Mouse (Mus musculus) intestine, embryonic 14.5 days (tissue): ENCODE measurements around the gene Tmem182. TPM values are rescaled to one million over a fixed set of nuclear protein-coding genes. Genes with fewer than 3 reads are reported as not detected.
A peak's percentile ranks its signal among the peaks of the same experiment; 100 is the strongest.

Experiments used
- ATAC-seq: fragments of 200-750 bp; cut with Nextera tagmentation; replicated peaks from 2 replicates; pipeline ENCODE4 v1.8.0; 2017; ENCODE audit warnings: low read depth, moderate number of reproducible peaks, moderate TSS enrichment, moderate library complexity; ENCODE audit not compliant: low FRiP score, low TSS enrichment
- DNase-seq: peaks from one replicate; pipeline ENCODE4 v3.0.0-alpha.2; 2018; ENCODE audit warnings: low spot score
- H3K27ac ChIP-seq: fragments of 300-500 bp; sonication (generic); 2 replicates; pipeline ENCODE4 v1.5.1; 2014; ENCODE audit warnings: low read depth, mild to moderate bottlenecking, control low read depth
- H3K27me3 ChIP-seq: fragments of 300-500 bp; sonication (generic); replicated peaks from 2 replicates; pipeline ENCODE4 v1.6.1; 2014; ENCODE audit warnings: low read length, control low read depth; ENCODE audit not compliant: control insufficient read depth, insufficient read depth
- H3K36me3 ChIP-seq: fragments of 300-500 bp; sonication (generic); 2 replicates; pipeline ENCODE4 v1.6.1; 2014; ENCODE audit warnings: low read length, control low read depth; ENCODE audit not compliant: control insufficient read depth, insufficient read depth
- H3K4me1 ChIP-seq: fragments of 300-500 bp; sonication (generic); replicated peaks from 2 replicates; pipeline ENCODE4 v1.6.1; 2014; ENCODE audit warnings: low read length, control low read depth, mixed read lengths; ENCODE audit not compliant: control insufficient read depth, insufficient read depth
- H3K4me2 ChIP-seq: fragments of 300-500 bp; sonication (generic); 2 replicates; pipeline ENCODE4 v1.6.1; 2014; ENCODE audit warnings: low read length
- H3K4me3 ChIP-seq: fragments of 300-500 bp; sonication (generic); 2 replicates; pipeline ENCODE4 v1.5.1; 2014; ENCODE audit warnings: low read depth, low read length, control low read depth, mixed read lengths
- H3K9ac ChIP-seq: fragments of 300-500 bp; sonication (generic); 2 replicates; pipeline ENCODE4 v1.6.1; 2014; ENCODE audit warnings: mild to moderate bottlenecking, low read length
- H3K9me3 ChIP-seq: fragments of 300-500 bp; sonication (generic); 2 replicates; pipeline ENCODE4 v1.6.1; 2016; ENCODE audit warnings: low read length, control low read depth; ENCODE audit not compliant: control insufficient read depth
- WGBS: fragments of 180-500 bp; shearing (Covaris S2); extraction: QIAGEN DNeasy Blood & Tissue Kit; methylation state at CpG from one replicate; pipeline ENCODE4 v1.1.7; 2014; 5-methylcytosine and 5-hydroxymethylcytosine counted together
- polyA plus RNA-seq: library from polyadenylated mRNA; unstranded; fragments of >200 nt; fragmentation: Nextera tagmentation; extraction: Ambion mirVana; gene quantifications from 2 replicates; pipeline ENCODE4 v1.2.1, GENCODE M21; 2014

Tmem182 gene
- polyA plus RNA-seq, 1 experiment from 2014 or later: 0.19 TPM

DNA sequence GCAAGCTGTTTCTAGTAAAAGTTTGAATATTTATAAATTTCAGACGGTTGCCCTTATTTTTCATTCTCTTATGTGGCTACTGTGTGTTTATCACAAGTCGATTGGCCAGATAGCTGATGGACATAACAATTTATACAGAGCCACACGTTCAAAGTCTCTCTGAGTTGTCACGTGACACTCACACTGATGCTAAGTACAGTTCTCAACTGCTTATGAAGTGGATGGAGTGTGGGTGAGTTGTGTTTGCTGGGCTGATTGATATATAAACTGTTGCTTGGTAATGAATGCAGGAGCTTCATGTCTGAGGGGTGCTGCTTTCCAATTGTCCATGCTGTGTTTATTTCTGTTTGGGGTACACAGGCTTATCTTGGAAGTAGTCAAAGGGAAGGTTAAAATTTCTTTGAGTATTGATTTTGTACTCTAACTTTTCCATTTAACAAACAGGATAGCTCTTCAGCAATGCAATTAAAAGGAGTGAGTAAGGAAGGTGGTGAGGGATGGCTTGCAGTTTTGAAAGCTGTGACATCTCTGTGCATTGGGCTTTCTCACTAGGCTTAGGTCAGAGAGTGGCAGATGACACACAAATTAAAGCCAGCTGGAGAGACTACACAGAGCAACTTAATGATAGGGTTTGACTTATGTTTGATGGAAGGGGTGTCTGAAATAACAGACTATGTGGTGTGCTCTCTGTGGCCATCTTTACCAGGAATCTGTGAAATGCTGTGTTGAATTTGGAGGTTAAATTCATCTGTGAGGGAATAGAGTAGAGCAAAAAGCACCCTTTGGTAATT, 51.6 kb downstream of the Tmem182 start:
- Histone ChIP-seq H3K9me3 (no peaks in the 10 kb centered on the region), H3K4me2 (no peak overlapping the region), H3K4me1 (no peaks in the 10 kb centered on the region), H3K36me3 (no peaks in the 10 kb centered on the region), H3K9ac (no peak overlapping the region), H3K27me3 (no peaks in the 10 kb centered on the region), H3K27ac (no peak overlapping the region), H3K4me3 (no peak overlapping the region)
- ATAC-seq (no peak), DNase-seq (no peak)
- 55% methylated on average over 4 of the region's 4 CpGs for WGBS

GRCm38 (mm10) chr1:40865043-40865442, 59.6 kb downstream of the Tmem182 start:
- Histone ChIP-seq H3K27me3 (no peaks in the 10 kb centered on the region), H3K9ac (no peak overlapping the region)

GRCm38 (mm10) chr1:40867106-40867505, 61.7 kb downstream of the Tmem182 start:
- H3K4me2 ChIP-seq: no peak overlapping the region
- H3K4me3 ChIP-seq: no peak overlapping the region
- ATAC-seq: no peak
- H3K9ac ChIP-seq: no peak overlapping the region
- H3K27ac ChIP-seq: no peak overlapping the region
- no peaks in the 10 kb centered on the region for H3K4me1 ChIP-seq
- no peaks in the 10 kb centered on the region for H3K36me3 ChIP-seq
- no peaks in the 10 kb centered on the region for H3K9me3 ChIP-seq
- WGBS: 81% methylated on average over 3 of the region's 3 CpGs
- no peaks in the 10 kb centered on the region for H3K27me3 ChIP-seq
- DNase-seq: no peak

More at GRCm38 (mm10) chr1:40865043-40865442, 59.6 kb downstream of the Tmem182 start:
- DNase-seq (no peak), ATAC-seq (no peak)
- no peaks in the 10 kb centered on the region for H3K9me3 ChIP-seq
- no peak overlapping the region for H3K27ac ChIP-seq
- 81% methylated on average over 6 of the region's 6 CpGs for WGBS
- H3K4me2 ChIP-seq: no peak overlapping the region
- no peak overlapping the region for H3K4me3 ChIP-seq
- H3K36me3 ChIP-seq: no peaks in the 10 kb centered on the region
- H3K4me1 ChIP-seq: no peaks in the 10 kb centered on the region

- Histone ChIP-seq H3K4me1 (no peaks in the 10 kb centered on the region), H3K36me3 (no peaks in the 10 kb centered on the region), H3K9me3 (no peaks in the 10 kb centered on the region), H3K4me3 (no peak overlapping the region), H3K4me2 (no peak overlapping the region), H3K27ac (no peak overlapping the region), H3K9ac (no peak overlapping the region), H3K27me3 (no peaks in the 10 kb centered on the region)
- 87% methylated on average over 2 of the region's 2 CpGs for WGBS
- DNase-seq (no peak), ATAC-seq (no peak)
Observed at GRCm38 (mm10) chr1:40867651-40868050, 62.2 kb downstream of the Tmem182 start.

DNA sequence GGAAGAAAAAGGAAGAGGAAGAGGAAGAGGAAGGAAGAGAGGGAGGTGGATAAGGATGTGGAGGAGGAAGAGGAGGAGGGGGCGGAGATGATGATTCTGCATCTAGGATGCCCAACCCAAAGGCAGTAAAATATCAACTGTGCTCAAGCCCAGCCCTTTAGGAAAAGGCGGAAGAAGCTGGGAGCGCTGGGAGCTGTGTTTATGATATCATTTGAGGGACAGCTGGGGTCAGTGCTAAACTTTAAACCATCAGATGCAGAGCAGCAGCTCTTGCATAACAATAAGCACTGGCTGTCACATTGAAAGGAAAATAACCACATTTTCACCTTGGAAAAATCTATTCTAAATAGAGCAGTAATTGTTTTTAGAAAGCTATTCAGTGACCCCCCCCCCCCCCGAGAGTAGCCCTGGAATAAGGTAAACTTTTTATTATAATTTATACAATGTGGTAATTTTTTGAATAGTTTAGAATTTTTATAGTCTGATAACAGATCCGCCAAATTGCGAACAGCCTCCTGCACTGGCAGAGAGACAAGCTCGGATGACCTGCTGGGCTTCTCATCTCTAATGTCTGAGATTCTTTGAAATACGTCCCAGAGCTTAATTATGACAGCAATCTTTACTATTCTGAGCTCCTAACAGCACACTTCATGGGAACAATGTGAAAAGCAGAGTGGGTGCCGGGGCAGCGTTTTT, 68.5 kb downstream of the Tmem182 start:
- DNase-seq: no peak
- Histone ChIP-seq H3K9me3 (no peaks in the 10 kb centered on the region), H3K4me2 (peak overlapping the region; percentile 33), H3K4me3 (no peak overlapping the region), H3K27ac (no peak overlapping the region), H3K27me3 (no peaks in the 10 kb centered on the region), H3K36me3 (no peaks in the 10 kb centered on the region), H3K9ac (no peak overlapping the region), H3K4me1 (peaks cover 4% of the 10 kb centered on the region)
- WGBS: 49% methylated on average over 10 of the region's 10 CpGs
- ATAC-seq: peak; percentile 47; the same call in 1 of the 2 replicates

- Histone ChIP-seq H3K27ac (no peak overlapping the region), H3K9me3 (no peaks in the 10 kb centered on the region), H3K36me3 (no peaks in the 10 kb centered on the region), H3K4me2 (peak overlapping the region; percentile 33), H3K27me3 (no peaks in the 10 kb centered on the region), H3K9ac (no peak overlapping the region), H3K4me3 (no peak overlapping the region), H3K4me1 (peaks cover 4% of the 10 kb centered on the region)
- DNase-seq (no peak), ATAC-seq (no peak)
- WGBS: 68% methylated on average over 26 of the region's 26 CpGs
Observed at GRCm38 (mm10) chr1:40874456-40875375, 69.3 kb downstream of the Tmem182 start.

DNA sequence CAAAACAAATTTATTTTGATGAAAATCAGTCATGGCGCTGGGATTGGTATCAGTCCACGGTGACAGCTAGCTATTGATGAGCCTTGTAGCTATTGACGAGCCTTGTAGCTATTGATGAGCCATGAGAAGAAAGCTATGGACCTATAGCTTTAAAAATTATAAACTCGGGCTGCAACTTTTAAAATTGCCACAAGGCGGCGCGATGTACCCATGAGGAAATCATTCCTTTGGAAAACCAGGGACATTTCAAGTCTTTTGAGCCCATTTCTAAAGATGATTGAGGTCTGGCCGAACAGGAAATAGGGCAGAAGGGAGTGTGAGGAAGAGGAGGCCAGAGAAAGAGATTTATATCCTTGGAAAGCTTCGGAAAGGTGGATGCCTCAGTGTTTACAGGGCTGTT, 73.7 kb downstream of the Tmem182 start:
- ATAC-seq (no peak), DNase-seq (peak; percentile 81)
- H3K9me3 ChIP-seq: no peaks in the 10 kb centered on the region
- no peak overlapping the region for H3K9ac ChIP-seq
- no peak overlapping the region for H3K4me2 ChIP-seq
- no peaks in the 10 kb centered on the region for H3K27me3 ChIP-seq
- WGBS: 17% methylated on average over 9 of the region's 9 CpGs
- no peak overlapping the region for H3K4me3 ChIP-seq
- peaks cover 4% of the 10 kb centered on the region for H3K4me1 ChIP-seq
- no peaks in the 10 kb centered on the region for H3K36me3 ChIP-seq
- H3K27ac ChIP-seq: no peak overlapping the region

GRCm38 (mm10) chr1:40879526-40879925, 74.1 kb downstream of the Tmem182 start:
- H3K4me1 ChIP-seq: no peaks in the 10 kb centered on the region; the same call in 1 of the 2 replicates
- no peak overlapping the region for H3K9ac ChIP-seq
- H3K36me3 ChIP-seq: no peaks in the 10 kb centered on the region
- DNase-seq (no peak), ATAC-seq (no peak)
- WGBS: 71% methylated on average over 6 of the region's 6 CpGs
- no peak overlapping the region for H3K4me3 ChIP-seq
- no peaks in the 10 kb centered on the region for H3K9me3 ChIP-seq
- H3K4me2 ChIP-seq: no peak overlapping the region
- no peaks in the 10 kb centered on the region for H3K27me3 ChIP-seq
- H3K27ac ChIP-seq: no peak overlapping the region
